Mouse (Mus musculus) megakaryocyte, embryonic 14.5 days (primary cell): ENCODE results near the gene D230025D16Rik.

Experiments
- FLI1 ChIP-seq: IDR thresholded peaks from 2 replicates; pipeline ENCODE4 v1.6.1; 2012; ENCODE audit warnings: low read length, inconsistent platforms, mixed read lengths
- GATA1 ChIP-seq: IDR thresholded peaks from 3 replicates; pipeline ENCODE4 v1.6.1; 2012; ENCODE audit warnings: mixed read lengths, low read length, inconsistent platforms, borderline replicate concordance

- TF ChIP-seq GATA1 (no peak), FLI1 (no peak)
Observed at GRCm38 (mm10) chr8:105286907-105287306, 62.0 kb downstream of the D230025D16Rik start.
